8 mouse cellular contexts compared by ENCODE assay signal in the genomic region with DNA sequence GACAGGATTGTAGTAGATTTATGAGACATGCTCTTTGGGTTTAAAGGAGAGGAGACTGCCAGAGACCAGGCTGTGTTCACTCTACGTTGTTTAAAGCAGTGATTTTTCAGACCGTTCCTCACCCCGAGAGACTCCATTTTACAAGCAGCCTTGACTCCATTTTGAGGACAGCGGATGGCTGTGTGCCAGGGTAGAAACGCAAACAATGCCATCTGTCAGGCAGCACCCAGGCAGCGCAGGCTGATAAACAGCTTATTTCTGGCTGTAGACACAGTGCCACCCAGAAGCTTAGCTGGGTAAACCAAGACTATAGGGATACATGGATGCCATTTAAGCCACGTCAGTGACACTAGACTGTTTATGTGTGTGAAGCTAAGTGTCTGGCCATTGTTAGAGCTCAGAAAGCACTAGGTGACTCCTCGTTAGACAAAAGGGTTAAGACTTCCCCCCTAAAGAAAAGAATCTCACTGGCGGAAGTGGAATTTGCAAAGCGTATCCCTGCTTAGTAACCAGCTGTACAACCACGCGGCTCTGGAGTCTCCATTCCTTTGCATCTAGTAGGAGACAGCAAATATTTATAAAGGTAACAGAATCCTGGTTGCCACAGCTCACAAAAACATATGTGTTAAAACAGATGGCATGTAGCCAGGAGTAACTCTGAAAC. TPM values are rescaled to one million over a fixed set of nuclear protein-coding genes. Genes with fewer than 3 reads are reported as not detected.
DNase-seq lines count a peak whose midpoint lies in the region; ATAC-seq and TF ChIP-seq lines count a peak whose summit lies in the region.

No protein-coding gene starts in this region.

- no peak overlapping the region for H3K9ac ChIP-seq in heart, postnatal 0 days (replicated peaks; ENCODE audit: low read depth, low read length)
- H3K9ac ChIP-seq in heart, embryonic 11.5 days (ENCODE audit: low read depth, low read length): no peak overlapping the region

- no peaks in the 10 kb centered on the region for H3K9me3 ChIP-seq in heart, postnatal 0 days (replicated peaks; ENCODE audit: control insufficient read depth, low read length)
- H3K9me3 ChIP-seq in heart, embryonic 11.5 days (replicated peaks; ENCODE audit: control insufficient read depth, low read length): no peaks in the 10 kb centered on the region

- no peak for TF ChIP-seq POLR2A in olfactory bulb, adult 2 months (IDR thresholded peaks at IDR 0.05; ENCODE audit: insufficient read depth, low read depth, low read length)

- ATAC-seq in heart, postnatal 0 days (ENCODE audit: insufficient read depth, low read depth): peak; percentile 41; the same call in 1 of the 2 replicates
- no peak for ATAC-seq in heart, embryonic 11.5 days (replicated peaks; ENCODE audit: insufficient number of reproducible peaks, low FRiP score, low TSS enrichment)
- ATAC-seq in inflammation-experienced regulatory T-cells, adult 6 months: no peak

- no peaks in the 10 kb centered on the region for H3K4me1 ChIP-seq in heart, postnatal 0 days (ENCODE audit: control insufficient read depth, insufficient read depth)
- H3K4me1 ChIP-seq in heart, embryonic 11.5 days (ENCODE audit: control insufficient read depth, insufficient read depth, low read length): 0 out of 2 replicates have a peak, but pooled peaks cover 3% of the 10 kb centered on the region
- peaks cover 2% of the 10 kb centered on the region; the same call in 1 of the 2 replicates for H3K4me1 ChIP-seq in olfactory bulb, adult 2 months (ENCODE audit: control insufficient read depth, insufficient read depth, low read length)

- DNase-seq in heart, postnatal 0 days (ENCODE audit: low spot score): no peak
- peak; percentile 60 to 66 for DNase-seq in adrenal gland, postnatal 36 days
- DNase-seq in frontal cortex, postnatal 14 days (ENCODE audit: low spot score in 2 of 2): peak; percentile 52 to 56
- peak; percentile 77 to 79 for DNase-seq in left cerebral cortex, postnatal 14 days (ENCODE audit: low spot score in 2 of 2)
- DNase-seq in gastrocnemius, postnatal 14 days: no peak

- intact Hi-C loops in left cerebral cortex, postnatal 14 days (cut with DNase I): no loop called here
- intact Hi-C loops in gastrocnemius, postnatal 14 days (cut with DNase I; ENCODE audit: low total_unique reads): no loop called here

- TF ChIP-seq EP300 in heart, postnatal 0 days (IDR thresholded peaks at IDR 0.05; ENCODE audit: low read depth): no peak

- peak overlapping the region; percentile 44; the same call in 1 of the 2 replicates for H3K4me2 ChIP-seq in heart, postnatal 0 days (ENCODE audit: low read depth, low read length)
- no peak overlapping the region for H3K4me2 ChIP-seq in heart, embryonic 11.5 days

- H3K27me3 ChIP-seq in heart, postnatal 0 days (ENCODE audit: control insufficient read depth, insufficient read depth, low read length): no peaks in the 10 kb centered on the region
- no peaks in the 10 kb centered on the region for H3K27me3 ChIP-seq in heart, embryonic 11.5 days (ENCODE audit: control insufficient read depth, insufficient read depth, low read length)

- H3K4me3 ChIP-seq in heart, postnatal 0 days (ENCODE audit: low read depth, low read length): no peak overlapping the region
- no peak overlapping the region for H3K4me3 ChIP-seq in heart, embryonic 11.5 days (ENCODE audit: low read depth, low read length)
- H3K4me3 ChIP-seq in olfactory bulb, adult 2 months (ENCODE audit: insufficient read depth, low read depth, low read length): peak overlapping the region; percentile 36

- no peak for TF ChIP-seq CTCF in heart, postnatal 0 days (IDR thresholded peaks at IDR 0.05; ENCODE audit: low read depth)
- no peak for TF ChIP-seq CTCF in olfactory bulb, adult 2 months (IDR thresholded peaks at IDR 0.05; ENCODE audit: insufficient read depth, low read depth, low read length)

- WGBS in heart, postnatal 0 days: 48% methylated on average over 12 of the region's 12 CpGs
- 67% methylated on average over 12 of the region's 12 CpGs for WGBS in heart, embryonic 11.5 days (ENCODE audit: insufficient replicate concordance)
- 11% methylated on average over 12 of the region's 12 CpGs for WGBS in olfactory bulb, adult 2 months

- H3K27ac ChIP-seq in heart, postnatal 0 days (ENCODE audit: low read depth): no peak overlapping the region
- no peak overlapping the region for H3K27ac ChIP-seq in heart, embryonic 11.5 days (ENCODE audit: low read depth, low read length)
- peak overlapping the region; percentile 87 for H3K27ac ChIP-seq in olfactory bulb, adult 2 months (ENCODE audit: insufficient read depth, low read depth, low read length)

- no peaks in the 10 kb centered on the region for H3K36me3 ChIP-seq in heart, postnatal 0 days (replicated peaks; ENCODE audit: control insufficient read depth, insufficient read depth, low read length)
- H3K36me3 ChIP-seq in heart, embryonic 11.5 days (ENCODE audit: control insufficient read depth, insufficient read depth, low read length): no peaks in the 10 kb centered on the region

RNA-seq across cellular contexts. Expression of gene Cep78, which starts 12.2 kb away (rescaled TPM):
- 4.6 TPM in 2 replicates for total RNA-seq in heart, postnatal 0 days (2014; rRNA removed; ENCODE audit: low replicate concordance)
- polyA plus RNA-seq in heart, postnatal 0 days (2015; fragmentation: Nextera tagmentation; extraction: Ambion mirVana): 6.9 and 7.2 TPM in 2 replicates
- 16.3 and 17.8 TPM in 2 replicates for polyA plus RNA-seq in heart, embryonic 11.5 days (2014; fragmentation: Nextera tagmentation; extraction: Ambion mirVana)
- total RNA-seq in adrenal gland, postnatal 36 days (2021): 10 to 100 TPM in 1 of 2 experiments, 1 to 10 TPM in 1; 9.2 to 11.3 TPM
- 10 to 100 TPM; 11.5 to 12.3 TPM for total RNA-seq in left cerebral cortex, postnatal 14 days (2021)
- not detected in 2 replicates for polyA plus RNA-seq in olfactory bulb, adult 2 months (2012; ENCODE audit: insufficient read depth, insufficient read length, low replicate concordance, missing spikeins)
- 1 to 10 TPM; 2.6 to 3.7 (median 3.0) TPM for polyA plus RNA-seq in inflammation-experienced regulatory T-cells, adult 6 months (2017; shearing (Covaris generic))
- total RNA-seq in gastrocnemius, postnatal 14 days (2021): 1 to 10 TPM; 2.4 to 2.7 TPM

RNA-seq across cellular contexts. Expression of gene Psat1, which starts 49.9 kb away (rescaled TPM):
- total RNA-seq in heart, postnatal 0 days (2014; rRNA removed; ENCODE audit: low replicate concordance): 30.6 and 55.3 TPM in 2 replicates
- 20.3 and 20.4 TPM in 2 replicates for polyA plus RNA-seq in heart, postnatal 0 days (2015; fragmentation: Nextera tagmentation; extraction: Ambion mirVana)
- 47.2 and 52.8 TPM in 2 replicates for polyA plus RNA-seq in heart, embryonic 11.5 days (2014; fragmentation: Nextera tagmentation; extraction: Ambion mirVana)
- 100 to 1,000 TPM in 1 of 2 experiments, 10 to 100 TPM in 1; 80.4 to 224 TPM for total RNA-seq in adrenal gland, postnatal 36 days (2021)
- total RNA-seq in left cerebral cortex, postnatal 14 days (2021): 100 to 1,000 TPM; 100 to 110 TPM
- not detected in 2 replicates for polyA plus RNA-seq in olfactory bulb, adult 2 months (2012; ENCODE audit: insufficient read depth, insufficient read length, low replicate concordance, missing spikeins)
- 10 to 100 TPM; 41.8 to 72.6 (median 54.3) TPM for polyA plus RNA-seq in inflammation-experienced regulatory T-cells, adult 6 months (2017; shearing (Covaris generic))
- total RNA-seq in gastrocnemius, postnatal 14 days (2021): 10 to 100 TPM in 1 of 2 experiments, 1 to 10 TPM in 1; 7.3 to 12.1 TPM

Comparison
In these comparisons a context has a peak if more than half of its experiments do, and no peak if none do; other contexts are left out.
1. DNase-seq: peak in adrenal gland, postnatal 36 days (2 of 2), frontal cortex, postnatal 14 days (2 of 2) and left cerebral cortex, postnatal 14 days (2 of 2); none in heart, postnatal 0 days (single experiment) and gastrocnemius, postnatal 14 days (single experiment).